Mouse (Mus musculus) heart, adult 2 months (tissue): ENCODE results near the gene Gm45716. TPM values are rescaled to one million over a fixed set of nuclear protein-coding genes. Genes with fewer than 3 reads are reported as not detected.
A peak's percentile ranks its signal among the peaks of the same experiment; 100 is the strongest.

Experiments
- DNase-seq, 2 experiments: peaks; one replicate each; pipeline ENCODE4 v3.0.0; 2021
- H3K27ac ChIP-seq: fragments of 200-600 bp; 2 replicates; pipeline ENCODE4 v1.8.1; 2022
- H3K27me3 ChIP-seq: fragments of 200-500 bp; 2 replicates; pipeline ENCODE4 v1.6.1; 2012; ENCODE audit warnings: mild to moderate bottlenecking, low read length, inconsistent platforms, mixed read lengths; ENCODE audit not compliant: control insufficient read depth, insufficient read depth
- H3K36me3 ChIP-seq: fragments of 200-500 bp; 2 replicates; pipeline ENCODE4 v1.6.1; 2012; ENCODE audit warnings: low read length, inconsistent platforms; ENCODE audit not compliant: control insufficient read depth, insufficient read depth
- H3K4me1 ChIP-seq: fragments of 200-500 bp; 2 replicates; pipeline ENCODE4 v1.6.1; 2011; ENCODE audit warnings: low read length; ENCODE audit not compliant: control insufficient read depth, insufficient read depth
- H3K4me3 ChIP-seq: fragments of 200-600 bp; 2 replicates; pipeline ENCODE4 v1.8.1; 2022
- H3K79me2 ChIP-seq: fragments of 200-500 bp; replicated peaks from 2 replicates; pipeline ENCODE4 v1.6.1; 2012; ENCODE audit warnings: mild to moderate bottlenecking, inconsistent platforms, low read length, moderate library complexity, mixed read lengths; ENCODE audit not compliant: control insufficient read depth, insufficient read depth
- H3K9ac ChIP-seq: fragments of 200-500 bp; 2 replicates; pipeline ENCODE4 v1.6.1; 2012; ENCODE audit warnings: low read depth, mild to moderate bottlenecking, control low read depth, inconsistent platforms, low read length, mixed read lengths
- CTCF ChIP-seq: fragments of 200-600 bp; IDR thresholded peaks from 2 replicates; pipeline ENCODE4 v1.8.1; 2022; ENCODE audit warnings: antibody characterized with exemption, mild to moderate bottlenecking, moderate library complexity
- EP300 ChIP-seq: fragments of 200-500 bp; IDR thresholded peaks from 2 replicates; pipeline ENCODE4 v1.6.1; 2011; ENCODE audit warnings: low read depth, low read length, control low read depth; ENCODE audit not compliant: insufficient read depth
- POLR2A ChIP-seq: fragments of 200-500 bp; IDR thresholded peaks from 2 replicates; pipeline ENCODE4 v1.6.1; 2011; ENCODE audit warnings: mild to moderate bottlenecking, low read depth, low read length, control low read depth; ENCODE audit not compliant: insufficient read depth
- WGBS: fragments of 180-500 bp; shearing (Covaris S2); methylation state at CpG from one replicate; pipeline ENCODE4 v1.1.7; 2018; 5-methylcytosine and 5-hydroxymethylcytosine counted together
- intact Hi-C: fragments of 180-260 bp; cut with DNase I; formaldehyde crosslinking; loops from one replicate; pipeline ENCODE4 v1.15.1; 2025
- polyA plus RNA-seq: library from polyadenylated mRNA; depleted of rRNA; stranded (reverse); fragments of >200 nt; gene quantifications from 2 replicates; pipeline ENCODE4 v1.2.3, GENCODE M21; 2012
- total RNA-seq, 2 experiments: library from RNA; stranded (reverse); gene quantifications; 2 replicates each; pipeline ENCODE4 v1.2.3; 2021

Gm45716 gene
- total and polyA plus RNA-seq, 3 experiments = 3.9 to 8.1 (median 7.5) TPM

DNA sequence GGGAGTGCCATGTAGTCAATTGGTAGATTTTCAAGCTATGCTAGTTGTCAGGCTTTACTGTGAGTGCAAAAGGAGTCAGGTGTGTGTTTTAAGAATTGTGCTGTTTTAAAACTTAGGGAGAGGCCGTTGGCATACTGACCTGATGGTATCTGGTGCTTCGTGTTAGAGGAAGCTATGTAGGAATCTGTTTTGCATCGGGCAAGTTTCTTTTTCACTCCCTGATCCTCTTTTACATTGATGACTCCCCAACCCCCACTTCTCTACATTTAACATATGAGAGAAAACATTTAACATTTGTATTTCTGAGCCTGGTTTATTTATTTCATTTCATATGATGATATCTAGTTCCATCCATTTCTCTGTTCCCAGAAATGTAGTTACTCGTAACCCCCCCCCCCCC, 60.3 kb downstream of the Gm45716 start:
- Histone ChIP-seq H3K27ac (no peak overlapping the region), H3K36me3 (peaks cover 7% of the 10 kb centered on the region), H3K4me1 (peaks cover 5% of the 10 kb centered on the region), H3K9ac (no peak overlapping the region), H3K79me2 (no peaks in the 10 kb centered on the region; the same call in 1 of the 2 replicates), H3K27me3 (no peaks in the 10 kb centered on the region), H3K4me3 (no peak overlapping the region)
- DNase-seq = no peak
- 41% methylated on average over 4 of the region's 4 CpGs for WGBS
- TF ChIP-seq CTCF (no peak), POLR2A (no peak), EP300 (no peak)
- intact Hi-C loops = loop anchor here (2.0 kb wide), 2 partner anchors 21 to 63 kb away; no protein-coding TSS in a partner anchor

DNA sequence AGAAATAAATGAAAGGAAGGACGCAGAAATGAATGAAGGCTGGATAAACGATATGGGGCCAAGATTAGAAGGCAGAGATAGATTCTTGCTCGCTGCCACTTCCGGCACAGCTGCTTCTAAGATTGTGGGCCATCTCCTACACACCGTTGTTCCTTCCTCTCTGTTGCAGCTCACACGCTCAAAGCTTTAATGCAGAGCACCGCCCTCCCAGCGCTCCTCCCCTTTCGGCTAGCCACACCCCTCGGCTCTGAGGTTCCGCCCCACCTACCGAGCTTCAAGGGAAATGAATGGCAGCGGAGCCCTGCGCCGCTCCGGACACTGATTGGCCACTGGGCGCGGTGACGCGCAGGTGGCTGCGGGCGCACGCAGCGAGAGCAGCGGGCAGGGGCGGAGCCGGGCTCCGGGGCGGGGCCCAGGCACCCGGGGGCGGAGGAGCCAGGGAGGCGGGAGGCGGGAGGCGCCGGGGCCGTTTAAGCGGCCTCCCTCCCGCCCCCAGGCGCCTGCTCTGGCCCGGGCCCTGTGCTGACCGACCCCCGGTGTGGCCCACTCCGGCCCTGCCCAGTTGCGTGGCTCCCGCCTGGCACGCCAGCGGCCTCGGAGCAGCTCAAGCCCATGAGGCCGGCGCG, 61.7 kb downstream of the Gm45716 start, which contains the start of gene Mmd:
TSS of gene Mmd (plus strand) at position 432 of the 626 bp plus-strand sequence.
- TF ChIP-seq EP300 = peak; percentile 71
- TF ChIP-seq POLR2A = peak; percentile 87
- peak; percentile 48 for TF ChIP-seq CTCF
- Histone ChIP-seq H3K79me2 (no peaks in the 10 kb centered on the region; the same call in 1 of the 2 replicates), H3K4me1 (peaks cover 7% of the 10 kb centered on the region), H3K27me3 (no peaks in the 10 kb centered on the region), H3K27ac (peak within 1 kb of the TSS; percentile 96), H3K4me3 (peak within 1 kb of the TSS; percentile 93), H3K36me3 (peaks cover 9% of the 10 kb centered on the region), H3K9ac (peak within 1 kb of the TSS; percentile 94)
- 2% methylated on average over 42 of the region's 51 CpGs for WGBS
- peak; percentile 98 to 99 for DNase-seq
- intact Hi-C loops = loop anchor here (2.0 kb wide), 2 partner anchors 22 to 64 kb away; no protein-coding TSS in a partner anchor

DNA sequence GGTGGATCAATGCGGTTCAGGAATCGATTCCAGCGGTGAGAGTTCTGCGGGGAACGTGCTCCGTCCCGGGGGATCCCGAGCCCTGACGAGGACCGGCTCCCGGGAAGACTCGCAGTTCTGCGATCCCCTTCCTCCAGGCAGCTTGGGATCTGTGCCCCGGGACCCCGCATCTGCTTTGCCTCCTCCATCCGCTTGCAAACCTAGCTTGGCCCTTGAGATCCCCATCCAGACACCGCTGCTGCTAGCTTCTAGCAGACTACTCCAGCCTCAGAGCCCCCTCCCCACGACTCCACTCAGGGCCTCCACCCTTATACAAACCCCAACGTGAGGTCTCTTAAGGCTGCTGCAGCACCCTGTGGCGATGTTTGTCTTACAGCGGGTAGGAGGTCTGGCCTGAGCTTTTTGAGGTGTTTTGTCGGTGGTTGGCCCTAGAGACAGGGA, 62.2 kb downstream of the Gm45716 start:
- Histone ChIP-seq H3K79me2 (no peaks in the 10 kb centered on the region; the same call in 1 of the 2 replicates), H3K27me3 (no peaks in the 10 kb centered on the region), H3K27ac (peak overlapping the region; percentile 96), H3K4me1 (peaks cover 7% of the 10 kb centered on the region), H3K36me3 (peaks cover 12% of the 10 kb centered on the region), H3K4me3 (peak overlapping the region; percentile 93), H3K9ac (peak overlapping the region; percentile 94)
- intact Hi-C loops = loop anchor here (2.0 to 10.0 kb wide), 4 partner anchors 23 to 215 kb away; partner anchors contain the start of gene Tmem100
- TF ChIP-seq CTCF (no peak), EP300 (no peak), POLR2A (no peak)
- WGBS = under 1% methylated on average over 22 of the region's 22 CpGs
- no peak for DNase-seq

DNA sequence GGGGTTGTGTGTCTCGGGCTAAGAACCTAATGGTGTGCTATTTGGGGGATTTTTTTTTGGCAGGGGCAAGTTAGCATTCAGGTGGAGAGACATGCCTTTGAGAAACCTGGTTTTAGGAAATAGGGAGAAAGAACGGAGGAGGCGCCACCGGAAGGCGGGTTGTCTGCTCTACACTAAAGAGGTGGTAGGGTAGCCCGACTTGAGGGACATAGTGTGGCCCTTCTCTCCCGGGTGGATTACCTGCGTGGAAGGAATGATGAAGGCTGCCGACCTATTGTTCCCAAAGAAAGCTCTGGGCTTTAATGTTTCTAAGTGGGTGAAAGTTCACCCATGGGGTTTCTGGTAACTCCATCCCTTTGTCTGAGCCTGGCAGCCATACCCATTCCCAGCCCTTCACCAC, 62.7 kb downstream of the Gm45716 start:
- Histone ChIP-seq H3K4me3 (peak overlapping the region; percentile 93), H3K79me2 (no peaks in the 10 kb centered on the region; the same call in 1 of the 2 replicates), H3K27ac (peak overlapping the region; percentile 96), H3K9ac (peak overlapping the region; percentile 94), H3K4me1 (peaks cover 7% of the 10 kb centered on the region), H3K36me3 (peaks cover 15% of the 10 kb centered on the region), H3K27me3 (no peaks in the 10 kb centered on the region)
- peak in 1 of 2 experiments; percentile 35 for DNase-seq
- WGBS = 2% methylated on average over 9 of the region's 9 CpGs
- intact Hi-C loops = loop anchor here (10.0 kb wide), 2 partner anchors 135 to 215 kb away; partner anchors contain the start of gene Tmem100
- TF ChIP-seq EP300 = no peak
- TF ChIP-seq CTCF = no peak
- no peak for TF ChIP-seq POLR2A

DNA sequence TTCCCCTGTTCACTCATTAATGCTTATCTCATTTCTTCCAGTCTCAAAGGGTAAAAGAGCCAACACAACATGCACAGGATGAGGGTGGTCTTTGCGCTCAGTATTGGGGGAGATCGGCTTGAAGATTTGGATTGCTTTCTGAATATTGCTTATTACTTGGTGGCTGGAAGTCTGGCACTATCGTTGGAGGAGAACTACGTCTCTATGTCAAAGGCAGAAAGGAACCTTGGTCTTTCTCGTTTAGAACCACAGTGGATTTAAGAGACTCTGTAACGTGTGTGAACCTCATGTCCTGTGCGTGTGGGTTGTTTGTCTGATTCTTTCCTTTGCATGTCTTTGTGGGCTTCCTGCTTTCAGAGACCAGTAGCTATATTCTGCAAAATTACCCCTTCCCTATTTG, 63.2 kb downstream of the Gm45716 start:
- TF ChIP-seq CTCF = no peak
- no peak for TF ChIP-seq POLR2A
- TF ChIP-seq EP300 = no peak
- intact Hi-C loops = loop anchor here (10.0 kb wide), 2 partner anchors 134 to 216 kb away; partner anchors contain the start of gene Tmem100

DNA sequence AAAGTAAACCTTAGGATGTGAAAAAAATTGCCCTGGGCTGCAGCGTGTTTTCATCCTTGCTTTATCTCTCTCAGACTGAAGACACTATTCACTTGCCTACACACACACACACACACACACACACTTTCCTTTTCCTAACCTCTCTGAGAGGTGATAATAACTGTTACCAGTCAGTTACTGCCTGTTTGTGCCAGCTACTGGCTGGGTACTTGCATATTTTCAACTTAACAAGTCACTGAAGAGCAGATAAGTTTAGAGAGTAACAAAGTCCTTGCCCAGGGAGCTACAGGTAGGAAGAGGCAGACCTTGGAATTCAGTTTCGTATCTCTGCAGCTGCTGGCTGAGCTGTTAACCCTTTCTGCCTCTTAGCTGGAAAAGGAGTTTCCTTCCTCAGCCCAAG, 64.4 kb downstream of the Gm45716 start:
- peak in 1 of 2 experiments; percentile 23 for DNase-seq
- no peak for TF ChIP-seq POLR2A
- no peak for TF ChIP-seq CTCF
- TF ChIP-seq EP300 = no peak

More for the DNA sequence above, 63.2 kb downstream of the Gm45716 start:
- no peaks in the 10 kb centered on the region; the same call in 1 of the 2 replicates for H3K79me2 ChIP-seq
- H3K9ac ChIP-seq = peak overlapping the region; percentile 66
- H3K27me3 ChIP-seq = no peaks in the 10 kb centered on the region
- DNase-seq = no peak
- peaks cover 8% of the 10 kb centered on the region for H3K4me1 ChIP-seq
- H3K27ac ChIP-seq = peak overlapping the region; percentile 96
- 30% methylated on average over 7 of the region's 7 CpGs for WGBS
- peaks cover 15% of the 10 kb centered on the region for H3K36me3 ChIP-seq
- peak overlapping the region; percentile 93 for H3K4me3 ChIP-seq

More for the DNA sequence above, 64.4 kb downstream of the Gm45716 start:
- Histone ChIP-seq H3K4me1 (peaks cover 12% of the 10 kb centered on the region), H3K79me2 (no peaks in the 10 kb centered on the region; the same call in 1 of the 2 replicates), H3K27ac (peak overlapping the region; percentile 96), H3K4me3 (no peak overlapping the region; the same call in 1 of the 2 replicates), H3K9ac (peak overlapping the region; percentile 18; the same call in 1 of the 2 replicates), H3K36me3 (peaks cover 22% of the 10 kb centered on the region), H3K27me3 (no peaks in the 10 kb centered on the region)
- intact Hi-C loops = loop anchor here (10.0 kb wide), 2 partner anchors 133 to 217 kb away; partner anchors contain the start of gene Tmem100
- WGBS = 6% methylated on average over 2 of the region's 2 CpGs
